In genomic region chr7:79310191-79310555, GRCm38 (mm10) we compare ENCODE assay signal across 15 mouse cellular contexts. TPM values are rescaled to one million over a fixed set of nuclear protein-coding genes. Genes with fewer than 3 reads are reported as not detected.
DNase-seq lines count a peak whose midpoint lies in the region; ATAC-seq and TF ChIP-seq lines count a peak whose summit lies in the region.
"Had no signal": no experiment of that assay in that cellular context is flagged by ENCODE, and none has a peak within 500 bp of the region (broad histone marks: within the 10 kb centered on the region; RNA-seq: fewer than 3 reads in every experiment).

No protein-coding gene starts in this region.

- H3K9ac ChIP-seq in heart, adult 2 months (ENCODE audit: low read depth, low read length), result no peak overlapping the region
- H3K9ac ChIP-seq in hindbrain, embryonic 14.5 days, result no peak overlapping the region
- H3K9ac ChIP-seq in midbrain, embryonic 12.5 days (replicated peaks), result no peak overlapping the region

- peaks cover 21% of the 10 kb centered on the region for H3K4me1 ChIP-seq in heart, adult 2 months (ENCODE audit: control insufficient read depth, insufficient read depth, low read length)
- peaks cover 54% of the 10 kb centered on the region for H3K4me1 ChIP-seq in hindbrain, embryonic 14.5 days (replicated peaks; ENCODE audit: control insufficient read depth, insufficient read depth, low read length)
- H3K4me1 ChIP-seq in midbrain, embryonic 12.5 days, result peaks cover 59% of the 10 kb centered on the region

- TF ChIP-seq POLR2A in heart, adult 2 months (IDR thresholded peaks at IDR 0.05; ENCODE audit: insufficient read depth, low read depth, low read length), result no peak
- no peak for TF ChIP-seq POLR2A in brain, embryonic 14.5 days (IDR thresholded peaks at IDR 0.05; ENCODE audit: borderline replicate concordance, extremely low read depth, insufficient read depth, insufficient read length, poor library complexity, severe bottlenecking)

- WGBS in heart, adult 2 months, result 53% methylated on average over 1 of the region's 1 CpGs
- 15% methylated on average over 1 of the region's 1 CpGs for WGBS in hindbrain, embryonic 14.5 days
- 38% methylated on average over 1 of the region's 1 CpGs for WGBS in midbrain, embryonic 12.5 days

- no peak for DNase-seq in heart, adult 2 months
- no peak for DNase-seq in heart, adult 11 months
- peak; percentile 72 for DNase-seq in brain, embryonic 14.5 days (ENCODE audit: low read depth)
- DNase-seq in hindbrain, embryonic 14.5 days (ENCODE audit: low spot score), result no peak
- DNase-seq in right cerebral cortex, adult 2 months (ENCODE audit: low spot score in 2 of 2), result no peak
- DNase-seq in layer of hippocampus, adult 11-12 months (ENCODE audit: low spot score), result no peak
- no peak for DNase-seq in cerebellum, postnatal 25 days
- DNase-seq: cerebellum, postnatal 14 days; lung, postnatal 36 days; thymus, adult 2 months had no signal

- H3K4me2 ChIP-seq in hindbrain, embryonic 14.5 days (replicated peaks), result no peak overlapping the region
- H3K4me2 ChIP-seq in midbrain, embryonic 12.5 days (replicated peaks), result no peak overlapping the region

- no peak for TF ChIP-seq CTCF in heart, adult 2 months (IDR thresholded peaks at IDR 0.05)
- TF ChIP-seq CTCF in brain, embryonic 14.5 days (IDR thresholded peaks at IDR 0.05; ENCODE audit: borderline replicate concordance, extremely low read depth, insufficient read depth, insufficient read length), result no peak

- H3K9me3 ChIP-seq in hindbrain, embryonic 14.5 days (ENCODE audit: control insufficient read depth, low read length), result no peaks in the 10 kb centered on the region
- no peaks in the 10 kb centered on the region for H3K9me3 ChIP-seq in midbrain, embryonic 12.5 days
- H3K9me3 ChIP-seq: G1E; limb, embryonic 10.5 days had no signal

- H3K27me3 ChIP-seq in heart, adult 2 months (ENCODE audit: control insufficient read depth, insufficient read depth, low read length), result no peaks in the 10 kb centered on the region
- H3K27me3 ChIP-seq in hindbrain, embryonic 14.5 days (ENCODE audit: control insufficient read depth, insufficient read depth, low read length), result no peaks in the 10 kb centered on the region
- H3K27me3 ChIP-seq in midbrain, embryonic 12.5 days, result no peaks in the 10 kb centered on the region

- H3K79me2 ChIP-seq in heart, adult 2 months (replicated peaks; ENCODE audit: control insufficient read depth, insufficient read depth, low read length), result no peaks in the 10 kb centered on the region; the same call in 1 of the 2 replicates

- no peak for ATAC-seq in hindbrain, embryonic 14.5 days (ENCODE audit: low FRiP score)
- no peak for ATAC-seq in midbrain, embryonic 12.5 days (ENCODE audit: low FRiP score, low read depth)

- TF ChIP-seq EP300 in heart, adult 2 months (IDR thresholded peaks at IDR 0.05; ENCODE audit: insufficient read depth, low read depth, low read length), result no peak

- peaks cover 5% of the 10 kb centered on the region; the same call in 1 of the 2 replicates for H3K36me3 ChIP-seq in heart, adult 2 months (ENCODE audit: control insufficient read depth, insufficient read depth, low read length)
- H3K36me3 ChIP-seq in hindbrain, embryonic 14.5 days (replicated peaks; ENCODE audit: control insufficient read depth, insufficient read depth), result no peaks in the 10 kb centered on the region; the same call in 1 of the 2 replicates
- no peaks in the 10 kb centered on the region for H3K36me3 ChIP-seq in midbrain, embryonic 12.5 days
- H3K36me3 ChIP-seq: limb, embryonic 10.5 days had no signal

- peak overlapping the region; percentile 69; the same call in 1 of the 2 replicates for H3K27ac ChIP-seq in heart, adult 2 months
- peak overlapping the region; percentile 73 for H3K27ac ChIP-seq in hindbrain, embryonic 14.5 days
- H3K27ac ChIP-seq in midbrain, embryonic 12.5 days (replicated peaks), result peak overlapping the region; percentile 66

- no peak overlapping the region for H3K4me3 ChIP-seq in heart, adult 2 months
- no peak overlapping the region for H3K4me3 ChIP-seq in hindbrain, embryonic 14.5 days (replicated peaks; ENCODE audit: low read length)
- no peak overlapping the region for H3K4me3 ChIP-seq in midbrain, embryonic 12.5 days
- H3K4me3 ChIP-seq: erythroblast, embryonic 14.5 days; limb, embryonic 10.5 days; myocyte had no signal

- intact Hi-C loops in heart, adult 2 months (cut with DNase I), result no loop called here

RNA-seq across cellular contexts. Expression of gene Abhd2, which starts 37.2 kb away (rescaled TPM):
- total RNA-seq in heart, adult 2 months (2021), result 10 to 100 TPM; 33.8 to 36.3 TPM
- 8.4 and 15.8 TPM in 2 replicates for polyA plus RNA-seq in heart, adult 2 months (2012; rRNA removed)
- polyA plus RNA-seq in brain, embryonic 14.5 days (2012; rRNA removed), result 15.0 and 28.7 TPM in 2 replicates
- polyA plus RNA-seq in hindbrain, embryonic 14.5 days (2014; fragmentation: Nextera tagmentation; extraction: Ambion mirVana), result 25.1 and 26.8 TPM in 2 replicates
- 13.7 and 14.9 TPM in 2 replicates for polyA plus RNA-seq in midbrain, embryonic 12.5 days (2016; fragmentation: Nextera tagmentation; extraction: Ambion mirVana)
